Mouse (Mus musculus) G1E (cell line): Measurements from ENCODE around the gene Chd5. TPM values are rescaled to one million over a fixed set of nuclear protein-coding genes. Genes with fewer than 3 reads are reported as not detected.

Source experiments
- ATAC-seq: 2 replicates; pipeline ENCODE4 v1.8.0; 2016; ENCODE audit warnings: mild to moderate bottlenecking; ENCODE audit not compliant: insufficient number of reproducible peaks, poor library complexity, low FRiP score, severe bottlenecking; ENCODE audit errors: extremely low read depth
- DNase-seq: peaks from one replicate; pipeline ENCODE4 v3.0.0; 2012; ENCODE audit warnings: low spot score
- H3K27me3 ChIP-seq: 2 replicates; pipeline ENCODE4 v1.6.1; 2012; ENCODE audit warnings: mild to moderate bottlenecking, low read length, inconsistent platforms; ENCODE audit not compliant: insufficient read depth
- H3K36me3 ChIP-seq: replicated peaks from 2 replicates; pipeline ENCODE3; 2012; ENCODE audit warnings: mild to moderate bottlenecking, inconsistent platforms
- H3K4me1 ChIP-seq: 2 replicates; pipeline ENCODE4 v1.6.1; 2012; ENCODE audit warnings: low read depth, low read length, inconsistent platforms, mixed read lengths; ENCODE audit not compliant: insufficient read depth
- H3K4me3 ChIP-seq: 2 replicates; pipeline ENCODE4 v1.5.1; 2012; ENCODE audit warnings: low read depth, mild to moderate bottlenecking, inconsistent platforms, low read length, moderate library complexity, mixed read lengths
- H3K9me3 ChIP-seq: replicated peaks from 2 replicates; pipeline ENCODE4 v1.6.1; 2012; ENCODE audit warnings: inconsistent platforms
- CTCF ChIP-seq: IDR thresholded peaks from 2 replicates; pipeline ENCODE4 v1.5.1; 2012; ENCODE audit warnings: low read depth, low read length, inconsistent platforms, mixed read lengths
- GATA1 ChIP-seq: IDR thresholded peaks from 2 replicates; pipeline ENCODE4 v1.6.1; 2012; ENCODE audit warnings: borderline replicate concordance, low read length, inconsistent platforms, mixed read lengths
- GATA2 ChIP-seq: IDR thresholded peaks from 2 replicates; pipeline ENCODE4 v1.6.1; 2012; ENCODE audit warnings: low read depth, low read length, inconsistent platforms, borderline replicate concordance
- POLR2AphosphoS5 ChIP-seq: IDR thresholded peaks from 2 replicates; pipeline ENCODE4 v1.6.1; 2012; ENCODE audit warnings: low read depth, low read length, inconsistent platforms; ENCODE audit not compliant: insufficient replicate concordance
- TAL1 ChIP-seq: conservative IDR thresholded peaks from 2 replicates; pipeline ENCODE4 v1.6.1; 2012; ENCODE audit warnings: low read depth, low read length, inconsistent platforms, mixed read lengths
- polyA plus RNA-seq: library from polyadenylated mRNA; stranded (reverse); fragments of >175 nt; gene quantifications from 2 replicates; pipeline ENCODE4 v1.2.3, GENCODE M21; 2012
- total RNA-seq, 2 experiments: library from RNA; stranded (forward) in 1 of 2; stranded (reverse) in 1 of 2; fragments of 200-1000 nt in 1 of 2; fragments of >200 nt in 1 of 2; fragmentation: Nextera tagmentation in 1 of 2; gene quantifications; 2 replicates each; pipeline ENCODE4 v1.2.3; 2014 to 2017

Gene Chd5
- total and polyA plus RNA-seq, 3 experiments = under 0.01 to 0.01 TPM; not detected in 1

GRCm38 (mm10) chr4:152303172-152303571 is 35.3 kb upstream of the Chd5 start:
- ATAC-seq (no peak), DNase-seq (no peak)
- TF ChIP-seq POLR2AphosphoS5 (no peak), TAL1 (no peak), GATA1 (no peak), CTCF (no peak), GATA2 (no peak)
- Histone ChIP-seq H3K36me3 (peaks cover 94% of the 10 kb centered on the region), H3K4me1 (peaks cover 17% of the 10 kb centered on the region), H3K9me3 (no peaks in the 10 kb centered on the region), H3K27me3 (no peaks in the 10 kb centered on the region), H3K4me3 (no peak overlapping the region)

DNA sequence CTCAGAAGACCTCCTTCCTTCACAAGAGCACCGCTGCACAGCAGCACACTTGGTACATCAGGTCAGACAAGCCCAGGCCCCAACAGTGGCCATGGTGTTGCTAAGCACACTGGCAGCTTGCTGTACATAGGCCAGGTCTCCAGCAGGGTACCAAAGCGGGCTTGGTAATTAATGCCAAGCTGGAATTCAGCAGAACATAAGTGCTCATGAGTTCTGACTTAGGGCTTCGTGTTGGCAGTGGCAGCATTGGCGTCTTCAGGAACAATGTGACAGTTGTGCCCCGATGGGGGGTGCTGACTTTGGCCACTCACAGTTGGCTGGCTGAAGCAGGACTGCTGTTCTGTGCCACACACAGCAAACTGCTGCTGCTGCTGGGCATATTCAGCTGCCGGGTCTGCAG is 33.8 kb upstream of the Chd5 start:
- Histone ChIP-seq H3K4me1 (peaks cover 3% of the 10 kb centered on the region; the same call in 1 of the 2 replicates), H3K36me3 (peaks cover 96% of the 10 kb centered on the region), H3K4me3 (no peak overlapping the region), H3K27me3 (no peaks in the 10 kb centered on the region), H3K9me3 (no peaks in the 10 kb centered on the region)
- no peak for ATAC-seq
- TF ChIP-seq GATA2 (no peak), GATA1 (no peak), POLR2AphosphoS5 (no peak), CTCF (no peak), TAL1 (no peak)
- no peak for DNase-seq

- Histone ChIP-seq H3K36me3 (peaks cover 85% of the 10 kb centered on the region), H3K27me3 (no peaks in the 10 kb centered on the region), H3K4me1 (0 out of 2 replicates have a peak, but pooled peaks cover 3% of the 10 kb centered on the region), H3K4me3 (no peak overlapping the region), H3K9me3 (no peaks in the 10 kb centered on the region)
- TF ChIP-seq TAL1 (no peak), GATA2 (no peak), CTCF (no peak), POLR2AphosphoS5 (no peak), GATA1 (no peak)
- DNase-seq (no peak), ATAC-seq (no peak)
Observed at GRCm38 (mm10) chr4:152305991-152306390, 32.5 kb upstream of the Chd5 start.

- H3K36me3 ChIP-seq = peaks cover 69% of the 10 kb centered on the region
Observed at GRCm38 (mm10) chr4:152307542-152307941, 30.9 kb upstream of the Chd5 start.

DNA sequence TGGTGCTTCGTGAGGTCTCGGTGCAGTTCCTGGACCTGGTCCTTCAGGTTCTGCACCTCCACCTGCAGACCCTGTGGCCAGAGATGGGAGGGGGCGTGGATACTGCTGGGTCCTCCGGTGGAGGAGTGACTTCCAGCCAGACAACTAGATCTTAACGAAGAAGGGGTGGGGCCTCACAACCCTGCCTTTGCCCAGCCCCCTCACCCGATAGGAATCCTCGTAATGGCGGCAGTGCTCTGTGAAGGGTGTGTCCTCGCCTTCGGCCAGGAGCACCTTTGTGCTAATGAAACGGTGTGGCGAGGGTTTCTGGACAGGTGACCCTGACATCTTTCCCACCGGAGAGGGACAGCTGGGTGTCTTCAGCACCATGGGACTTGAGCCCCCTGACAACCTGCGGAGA is 26.3 kb upstream of the Chd5 start:
- DNase-seq = no peak
- H3K36me3 ChIP-seq = peaks cover 24% of the 10 kb centered on the region
- TF ChIP-seq GATA2 (no peak), TAL1 (no peak), GATA1 (no peak), POLR2AphosphoS5 (no peak), CTCF (no peak)
- ATAC-seq = no peak
- peaks cover 9% of the 10 kb centered on the region; the same call in 1 of the 2 replicates for H3K27me3 ChIP-seq
- no peak overlapping the region for H3K4me3 ChIP-seq
- peaks cover 3% of the 10 kb centered on the region; the same call in 1 of the 2 replicates for H3K4me1 ChIP-seq
- peaks cover 7% of the 10 kb centered on the region for H3K9me3 ChIP-seq

More at GRCm38 (mm10) chr4:152307542-152307941, 30.9 kb upstream of the Chd5 start:
- TF ChIP-seq CTCF = no peak
- no peak for TF ChIP-seq GATA2
- TF ChIP-seq POLR2AphosphoS5 = no peak
- no peak for TF ChIP-seq GATA1
- no peak for TF ChIP-seq TAL1
- H3K9me3 ChIP-seq = no peaks in the 10 kb centered on the region
- DNase-seq (no peak), ATAC-seq (no peak)
- no peaks in the 10 kb centered on the region; the same call in 1 of the 2 replicates for H3K27me3 ChIP-seq
- H3K4me3 ChIP-seq = no peak overlapping the region
- H3K4me1 ChIP-seq = peaks cover 3% of the 10 kb centered on the region; the same call in 1 of the 2 replicates

- peaks cover 3% of the 10 kb centered on the region; the same call in 1 of the 2 replicates for H3K4me1 ChIP-seq
- peaks cover 7% of the 10 kb centered on the region for H3K9me3 ChIP-seq
- no peak overlapping the region for H3K4me3 ChIP-seq
- peaks cover 11% of the 10 kb centered on the region; the same call in 1 of the 2 replicates for H3K27me3 ChIP-seq
- H3K36me3 ChIP-seq = peaks cover 15% of the 10 kb centered on the region
- no peak for DNase-seq
- TF ChIP-seq TAL1 (no peak), POLR2AphosphoS5 (no peak), GATA2 (no peak), CTCF (no peak), GATA1 (no peak)
- ATAC-seq = no peak
Observed at GRCm38 (mm10) chr4:152313211-152313632, 25.2 kb upstream of the Chd5 start.
